Mouse (Mus musculus): ENCODE results near the gene Gm13271.
"Not testable (repeated sequence)": the region's sequence is repeated elsewhere in the genome, so short reads cannot be mapped to it uniquely, and the experiment has no call there.

The Gm13271 gene

DNA sequence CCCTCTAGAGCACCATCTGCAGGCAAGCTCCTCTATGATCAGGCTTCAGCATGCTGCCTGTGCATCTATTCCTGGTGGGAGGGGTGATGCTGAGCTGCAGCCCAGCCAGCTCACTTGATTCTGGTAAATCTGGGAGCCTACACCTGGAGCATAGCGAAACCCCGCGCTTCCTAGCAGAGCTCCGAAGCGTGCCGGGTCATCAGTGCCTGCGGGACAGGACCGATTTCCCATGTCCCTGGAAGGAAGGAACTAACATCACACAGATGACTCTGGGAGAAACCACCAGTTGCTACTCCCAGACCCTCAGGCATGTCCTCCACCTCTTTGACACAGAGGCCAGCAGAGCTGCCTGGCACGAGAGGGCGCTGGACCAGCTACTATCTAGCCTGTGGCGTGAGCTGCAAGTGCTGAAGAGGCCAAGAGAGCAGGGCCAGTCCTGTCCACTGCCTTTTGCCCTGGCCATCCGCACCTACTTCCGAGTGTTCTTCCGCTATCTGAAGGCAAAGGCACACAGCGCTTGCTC is at the start of gene Gm13271:
TSS of gene Gm13271 (plus strand) at position 51 of the 523 bp plus-strand sequence.
- DNase-seq (ENCODE audit: low read depth) = not testable (repeated sequence)

DNA sequence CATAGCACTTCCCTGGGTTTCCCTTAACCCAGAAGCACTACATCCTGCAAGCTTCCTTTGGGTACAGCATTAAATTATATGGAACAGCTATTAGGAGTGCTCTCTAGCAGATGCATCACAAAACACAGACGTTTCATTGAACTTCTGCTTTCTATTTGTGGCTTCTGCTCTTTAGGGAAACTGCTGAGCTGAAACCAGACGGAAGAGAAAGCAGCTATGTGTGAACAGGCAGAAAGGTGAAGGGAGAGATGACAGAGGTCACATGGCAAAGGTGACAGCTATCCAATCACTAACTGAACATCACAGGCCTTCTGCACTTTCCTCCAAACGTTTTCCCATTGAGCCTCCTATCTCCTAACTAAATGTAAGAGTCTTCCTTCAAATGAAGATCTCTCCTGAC is 48.7 kb upstream of the Gm13271 start:
- DNase-seq (ENCODE audit: low read depth) = no peak

GRCm38 (mm10) chr4:88707128-88707826 is 47.4 kb upstream of the Gm13271 start:
- DNase-seq (ENCODE audit: low read depth) = no peak

DNA sequence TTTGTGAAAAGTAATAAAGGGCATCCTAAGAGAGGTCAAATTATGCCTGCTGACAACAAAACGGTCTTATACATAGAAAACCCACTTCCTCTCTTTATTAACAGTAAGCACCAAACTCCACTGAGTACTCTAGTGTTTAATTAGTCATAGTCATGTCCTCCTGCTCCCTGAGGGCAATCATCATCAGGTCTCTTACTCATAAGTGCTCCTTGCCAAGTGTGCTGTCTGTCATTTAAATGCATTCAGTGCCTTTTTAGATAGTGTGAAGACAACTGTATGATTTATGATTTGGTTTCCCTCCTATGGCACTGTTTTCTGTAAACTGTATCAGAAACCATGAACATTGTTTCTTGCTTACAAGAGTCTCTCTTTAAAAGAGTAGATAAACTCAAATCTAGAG is 40.4 kb upstream of the Gm13271 start:
- DNase-seq (ENCODE audit: low read depth) = no peak

DNA sequence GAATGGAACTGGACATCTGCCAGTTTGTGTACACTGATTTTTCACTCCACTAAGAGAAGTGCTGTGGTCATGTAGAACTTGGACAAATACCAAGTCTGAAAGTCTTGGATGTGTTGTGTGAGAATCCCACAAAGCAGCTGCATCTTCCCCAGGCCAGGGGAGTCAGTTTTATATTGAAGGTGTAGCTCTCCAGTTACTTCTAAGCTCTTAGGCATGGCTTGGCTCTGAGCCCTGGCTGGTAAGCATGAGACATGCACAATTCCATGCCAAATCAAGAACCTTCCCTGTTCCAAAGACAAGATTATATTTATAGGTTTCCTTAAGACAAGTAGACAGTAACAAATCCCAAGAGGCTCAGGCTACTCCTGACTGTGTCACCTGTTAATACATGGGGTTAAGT is 39.6 kb upstream of the Gm13271 start:
- no peak for DNase-seq (ENCODE audit: low read depth)

DNA sequence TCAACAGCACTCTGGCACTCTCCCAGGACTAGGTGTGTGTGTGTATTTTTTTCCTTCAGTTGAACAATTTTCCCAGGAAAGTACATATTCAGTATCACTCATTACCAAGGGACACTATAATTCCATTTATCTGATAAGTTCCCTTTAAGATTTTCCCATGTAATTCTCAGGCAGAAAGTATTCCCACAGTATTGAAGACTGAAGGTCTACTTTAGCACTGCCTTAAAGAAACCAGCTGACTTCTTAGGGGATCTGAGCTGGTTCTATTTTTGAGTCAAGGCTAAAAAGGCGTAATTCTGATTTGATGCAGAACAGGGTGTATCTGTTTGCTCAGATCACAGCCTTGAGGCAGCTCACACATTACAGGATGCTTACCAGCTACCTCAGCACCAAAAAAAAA is 36.0 kb upstream of the Gm13271 start:
- no peak for DNase-seq (ENCODE audit: low read depth)

DNA sequence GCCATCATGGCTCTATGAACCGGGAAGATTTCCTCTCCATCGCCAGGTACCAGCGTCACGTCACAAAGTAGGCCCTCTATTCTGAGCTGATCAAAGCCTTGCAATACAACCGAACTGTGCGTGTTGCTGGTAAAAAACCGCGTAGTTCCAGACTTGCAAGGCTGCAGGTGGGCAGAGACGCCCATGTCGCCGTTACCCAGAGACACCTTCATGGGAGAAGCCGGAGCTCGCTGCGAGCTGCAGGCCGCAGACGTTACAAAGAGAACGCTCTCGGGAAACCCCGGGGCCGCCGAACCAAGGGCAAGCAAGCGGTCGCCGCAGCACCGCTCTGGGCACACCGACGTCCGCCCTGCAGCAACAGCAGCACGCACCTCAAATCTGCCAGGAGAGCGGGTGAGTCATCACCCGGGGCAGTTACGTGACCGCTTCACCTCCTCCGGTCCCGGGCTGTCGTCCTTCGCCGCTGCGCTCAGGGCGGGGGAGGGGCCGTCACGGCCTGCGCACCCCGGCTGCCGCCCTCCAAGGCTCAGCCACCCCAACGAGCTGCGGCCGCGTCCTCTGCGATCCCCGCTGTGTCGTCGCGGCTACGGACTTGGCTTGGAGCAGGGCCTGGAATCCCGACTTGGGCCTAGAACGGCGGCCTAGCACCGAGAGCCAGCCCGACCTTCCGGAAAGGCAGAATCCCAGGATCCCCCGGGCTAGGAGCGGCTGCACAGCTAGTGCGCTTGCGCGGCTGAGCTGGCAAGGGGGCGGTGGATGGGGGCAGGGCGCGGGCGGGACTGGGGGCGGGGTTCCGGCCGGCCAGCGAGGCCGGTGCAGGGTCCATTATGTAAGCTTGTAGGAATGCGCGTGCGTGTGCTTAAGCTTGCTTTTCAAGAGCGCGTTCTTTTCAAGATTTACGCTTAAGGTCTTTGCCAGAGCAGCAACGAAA is 32.6 kb upstream of the Gm13271 start, which contains the start of the genes Gm26566 and Klhl9:
TSS of gene Gm26566 (plus strand) at position 15 of the 931 bp plus-strand sequence.
TSS of gene Klhl9 (minus strand) at position 675 of the 931 bp plus-strand sequence.
- DNase-seq (ENCODE audit: low read depth) = peak; percentile 76

DNA sequence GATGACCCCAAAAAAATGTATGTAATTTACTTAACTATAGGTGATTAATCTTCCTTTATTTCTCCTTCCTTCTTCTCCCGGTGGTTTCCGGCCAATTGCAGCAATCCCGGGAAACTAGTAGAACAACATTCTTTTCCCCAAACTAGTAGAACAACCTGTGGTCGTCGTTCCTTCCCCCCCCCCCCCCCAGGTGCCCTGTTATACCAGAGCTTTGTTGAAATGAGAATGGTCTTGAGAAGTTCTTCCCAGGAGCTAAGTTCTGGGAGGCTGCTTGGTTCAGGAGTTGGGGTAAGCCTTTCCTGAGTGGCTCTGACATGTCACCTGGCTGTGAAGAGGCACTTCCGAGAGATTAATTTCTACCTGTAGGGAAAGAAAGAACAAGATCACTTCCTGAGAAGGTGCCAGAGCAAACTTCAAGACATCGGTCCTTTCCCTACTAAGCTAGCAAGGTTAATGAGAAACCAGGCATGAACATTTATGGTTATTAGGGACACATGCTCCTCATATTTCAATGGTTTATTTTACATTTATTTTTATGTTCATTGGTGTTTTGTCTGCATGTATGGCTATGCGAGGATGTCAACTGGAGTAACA is 31.1 kb upstream of the Gm13271 start:
- no peak for DNase-seq (ENCODE audit: low read depth)

- no peak for DNase-seq (ENCODE audit: low read depth)
Observed at GRCm38 (mm10) chr4:88726727-88727126, 27.9 kb upstream of the Gm13271 start.

GRCm38 (mm10) chr4:88727324-88727723 is 27.3 kb upstream of the Gm13271 start:
- DNase-seq (ENCODE audit: low read depth) = no peak

GRCm38 (mm10) chr4:88738480-88738879 is 16.2 kb upstream of the Gm13271 start:
- peak; percentile 35 for DNase-seq (ENCODE audit: low read depth)

DNA sequence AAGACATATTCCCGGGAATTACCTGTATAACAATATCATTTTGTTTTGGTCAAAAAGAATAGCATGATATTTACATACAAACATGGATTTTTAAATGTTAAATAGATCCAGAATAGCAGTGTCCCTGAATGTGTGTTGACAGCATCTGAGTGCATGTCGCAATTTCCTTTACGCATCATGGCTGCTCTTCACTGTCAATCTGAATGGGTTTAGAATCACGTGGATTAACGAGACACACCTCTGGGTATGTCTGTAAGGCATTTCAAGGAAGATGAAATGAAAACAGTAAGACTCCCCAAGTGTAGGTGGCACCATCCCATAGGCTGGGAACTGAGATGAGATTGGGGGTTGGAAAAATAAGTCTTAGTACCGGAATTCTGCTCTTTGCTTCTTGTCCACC is 15.6 kb upstream of the Gm13271 start:
- DNase-seq (ENCODE audit: low read depth) = no peak

DNA sequence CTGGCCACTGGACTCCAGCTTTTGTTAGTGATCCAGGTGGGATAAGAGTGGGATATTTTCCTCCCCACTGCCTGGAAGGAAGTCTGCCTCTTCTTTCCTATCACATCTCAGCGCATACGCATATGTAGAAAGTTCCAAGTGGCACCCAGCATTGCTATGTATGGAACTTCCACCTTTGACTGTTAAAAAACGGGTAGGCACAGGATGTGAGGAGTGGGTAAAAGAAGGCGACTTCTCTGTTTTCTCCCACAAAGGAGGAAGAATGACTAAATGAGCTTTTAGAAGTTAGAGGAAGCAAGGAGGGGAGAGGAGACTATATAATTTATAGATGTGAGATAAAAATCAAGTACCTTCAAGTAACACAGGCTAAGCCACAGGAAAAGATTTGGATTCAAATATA is 13.2 kb upstream of the Gm13271 start:
- no peak for DNase-seq (ENCODE audit: low read depth)

DNA sequence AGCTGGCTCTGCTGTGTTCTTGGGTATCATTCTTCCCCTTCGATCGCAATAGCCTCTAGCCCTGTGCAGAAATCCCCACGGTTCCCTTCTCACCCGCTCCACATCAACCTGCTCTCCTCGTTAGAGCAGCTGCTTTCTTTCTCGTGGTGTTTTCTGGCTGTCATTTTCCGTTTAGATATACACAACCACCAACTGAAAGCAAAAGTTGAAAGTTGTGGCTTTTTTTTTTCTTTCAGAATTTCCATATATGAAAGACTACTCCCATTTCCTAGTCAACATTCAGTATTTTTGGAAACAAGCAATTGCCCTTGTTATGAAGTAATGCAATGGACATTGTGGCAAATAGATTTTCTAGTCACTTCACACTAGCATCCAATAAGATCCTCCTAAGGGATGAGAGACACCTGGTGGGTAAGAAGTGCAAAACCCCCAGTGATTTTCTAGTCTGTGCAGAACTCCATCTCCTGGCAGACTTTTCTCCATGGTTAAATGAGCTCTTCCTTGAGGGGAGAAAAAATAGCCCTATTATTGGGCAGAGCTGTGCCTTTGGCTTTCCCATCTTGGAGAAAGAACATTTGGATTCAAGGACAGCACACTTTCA is 11.8 kb upstream of the Gm13271 start:
- no peak for DNase-seq (ENCODE audit: low read depth)

DNA sequence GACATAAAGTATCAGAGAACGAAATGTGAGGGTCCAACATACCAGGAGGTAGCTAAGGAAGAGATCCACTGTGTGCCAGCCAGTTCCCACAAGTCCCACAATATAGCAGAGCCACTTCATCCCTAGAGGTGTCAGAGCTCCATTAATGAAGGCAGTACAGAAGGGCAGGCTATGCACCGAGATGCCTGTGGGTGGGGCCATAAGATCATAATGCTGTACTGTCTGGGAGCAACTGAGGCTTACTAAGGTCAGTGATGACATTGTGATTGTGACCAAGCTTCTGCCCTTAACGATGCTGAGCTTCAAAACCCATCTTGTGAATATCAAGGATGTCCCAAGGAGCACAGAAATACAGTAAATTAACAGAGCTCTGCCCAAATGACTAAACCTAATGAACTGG is 10.5 kb upstream of the Gm13271 start:
- DNase-seq (ENCODE audit: low read depth) = no peak

DNA sequence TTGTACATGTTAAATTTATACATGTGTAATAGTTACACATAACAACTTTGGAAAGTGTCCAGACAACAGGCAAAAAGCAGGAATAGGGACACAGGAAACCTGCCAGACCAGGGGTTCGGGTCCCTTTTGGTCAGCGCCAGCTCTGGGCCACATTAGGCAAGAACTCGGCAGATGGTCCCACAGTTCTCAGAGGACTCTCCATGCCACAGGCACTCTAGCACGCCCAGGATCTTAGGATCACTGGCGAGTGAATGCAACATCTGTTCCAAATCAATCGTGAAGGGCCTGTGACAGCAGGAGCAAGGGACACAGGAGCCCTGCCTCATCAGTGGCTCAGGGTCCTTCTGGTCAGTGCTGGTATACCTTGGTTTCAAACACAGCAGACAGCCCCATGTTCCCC is 4.7 kb upstream of the Gm13271 start:
- no peak for DNase-seq (ENCODE audit: low read depth)

- not testable (repeated sequence) for DNase-seq (ENCODE audit: low read depth)
Observed at GRCm38 (mm10) chr4:88756581-88757513, 2.2 kb downstream of the Gm13271 start.

DNA sequence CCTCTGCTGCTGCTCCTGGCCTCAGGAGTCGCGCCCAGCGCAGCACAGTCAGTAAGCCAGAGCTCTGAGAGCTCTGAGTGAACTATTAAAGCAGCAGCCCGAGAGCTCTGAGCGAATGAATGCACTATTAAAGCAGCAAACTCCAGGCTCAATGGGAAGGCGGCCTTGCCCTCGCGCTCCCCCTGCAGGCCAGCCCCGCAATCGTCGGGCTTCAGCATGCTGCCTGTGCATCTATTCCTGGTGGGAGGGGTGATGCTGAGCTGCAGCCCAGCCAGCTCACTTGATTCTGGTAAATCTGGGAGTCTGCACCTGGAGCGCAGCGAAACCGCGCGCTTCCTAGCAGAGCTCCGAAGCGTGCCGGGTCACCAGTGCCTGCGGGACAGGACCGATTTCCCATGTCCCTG is 3.0 kb downstream of the Gm13271 start:
- not testable (repeated sequence) for DNase-seq (ENCODE audit: low read depth)

GRCm38 (mm10) chr4:88758751-88759150 is 4.1 kb downstream of the Gm13271 start:
- not testable (repeated sequence) for DNase-seq (ENCODE audit: low read depth)

DNA sequence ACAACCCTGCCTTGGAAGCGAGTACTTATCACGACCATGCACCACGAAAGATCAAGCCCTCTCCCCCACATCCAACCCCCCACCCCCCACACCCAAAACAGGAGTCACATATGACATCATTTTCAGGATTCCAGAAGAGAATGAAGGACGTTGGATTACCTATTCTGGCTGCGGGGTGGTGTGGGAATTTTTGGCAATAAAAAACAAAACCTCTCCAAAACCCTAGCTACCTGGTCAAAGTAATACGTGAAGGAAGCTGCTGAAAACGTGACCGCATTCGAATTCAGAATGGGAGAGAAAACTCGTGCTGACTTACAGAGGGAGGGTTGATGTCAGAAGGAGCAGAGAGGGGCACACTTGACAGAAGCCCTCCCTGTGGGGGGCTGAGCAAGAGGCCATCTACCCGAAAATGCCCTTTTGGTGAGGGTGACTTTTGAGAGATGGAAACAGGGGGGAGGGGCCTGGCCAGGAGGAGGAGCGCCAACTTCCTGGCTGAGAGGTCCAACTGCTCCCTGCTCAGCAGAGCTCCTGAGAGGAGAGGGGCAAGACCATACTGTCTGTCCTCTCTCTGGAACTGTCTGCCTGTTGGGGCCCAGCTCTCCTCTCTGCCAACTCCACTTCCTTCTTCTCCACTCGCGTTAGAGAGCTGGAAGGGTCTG is 5.1 kb downstream of the Gm13271 start, which contains the start of gene Gm13283:
TSS of gene Gm13283 (plus strand) at position 510 of the 659 bp plus-strand sequence.
- DNase-seq (ENCODE audit: low read depth) = not testable (repeated sequence)
